Mouse (Mus musculus) left cerebral cortex, postnatal 10 days (tissue): Measurements from ENCODE around the gene Nlrx1. TPM values are rescaled to one million over a fixed set of nuclear protein-coding genes. Genes with fewer than 3 reads are reported as not detected.

Source experiments
- DNase-seq, 2 experiments: peaks; one replicate each; pipeline ENCODE4 v3.0.0; 2021 to 2022; ENCODE audit warnings: low spot score in 2 of 2, mixed read lengths in 1 of 2; ENCODE audit errors: extremely low spot score in 1 of 2
- intact Hi-C: fragments of 180-260 bp; cut with DNase I; formaldehyde crosslinking; loops from one replicate; pipeline ENCODE4 v1.15.1; 2025
- total RNA-seq, 2 experiments: library from RNA; stranded (reverse); gene quantifications; 2 replicates each; pipeline ENCODE4 v1.2.3; 2021

The Nlrx1 gene
- total RNA-seq, 2 experiments from 2014 or later = 11.9 to 14.8 TPM

- DNase-seq = no peak
- intact Hi-C loops = no loop called here
Observed at GRCm38 (mm10) chr9:44286256-44286850, 18.0 kb upstream of the Nlrx1 start.

DNA sequence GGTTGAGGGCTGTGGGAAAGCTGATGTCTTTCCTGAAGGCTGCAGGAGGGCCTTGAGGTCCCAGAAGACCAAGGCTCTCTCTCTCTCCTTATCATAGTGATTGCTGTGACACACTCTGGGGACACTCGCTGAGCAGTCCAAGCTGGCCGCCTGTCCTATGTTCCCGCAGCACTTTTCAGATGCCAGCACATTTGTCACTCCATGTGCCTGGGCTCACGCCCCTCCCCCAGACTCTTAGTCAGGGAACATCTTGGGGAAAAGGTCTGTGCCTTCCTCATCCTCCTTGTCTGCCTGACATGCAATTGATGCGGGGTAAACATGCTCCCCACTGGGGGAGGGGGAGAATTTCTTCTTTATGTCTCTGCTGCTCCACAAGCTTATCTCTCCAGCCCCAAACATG is 14.8 kb upstream of the Nlrx1 start:
- no peak for DNase-seq
- intact Hi-C loops = no loop called here

- DNase-seq = no peak
- intact Hi-C loops = no loop called here
Observed at GRCm38 (mm10) chr9:44269973-44270372, 1.6 kb upstream of the Nlrx1 start.

- intact Hi-C loops = no loop called here
- DNase-seq = no peak
Observed at GRCm38 (mm10) chr9:44269077-44269476, 678 bp upstream of the Nlrx1 start.

- peak; percentile 73 to 93 for DNase-seq
- intact Hi-C loops = no loop called here
Observed at GRCm38 (mm10) chr9:44268027-44268360, 405 bp downstream of the Nlrx1 start.

DNA sequence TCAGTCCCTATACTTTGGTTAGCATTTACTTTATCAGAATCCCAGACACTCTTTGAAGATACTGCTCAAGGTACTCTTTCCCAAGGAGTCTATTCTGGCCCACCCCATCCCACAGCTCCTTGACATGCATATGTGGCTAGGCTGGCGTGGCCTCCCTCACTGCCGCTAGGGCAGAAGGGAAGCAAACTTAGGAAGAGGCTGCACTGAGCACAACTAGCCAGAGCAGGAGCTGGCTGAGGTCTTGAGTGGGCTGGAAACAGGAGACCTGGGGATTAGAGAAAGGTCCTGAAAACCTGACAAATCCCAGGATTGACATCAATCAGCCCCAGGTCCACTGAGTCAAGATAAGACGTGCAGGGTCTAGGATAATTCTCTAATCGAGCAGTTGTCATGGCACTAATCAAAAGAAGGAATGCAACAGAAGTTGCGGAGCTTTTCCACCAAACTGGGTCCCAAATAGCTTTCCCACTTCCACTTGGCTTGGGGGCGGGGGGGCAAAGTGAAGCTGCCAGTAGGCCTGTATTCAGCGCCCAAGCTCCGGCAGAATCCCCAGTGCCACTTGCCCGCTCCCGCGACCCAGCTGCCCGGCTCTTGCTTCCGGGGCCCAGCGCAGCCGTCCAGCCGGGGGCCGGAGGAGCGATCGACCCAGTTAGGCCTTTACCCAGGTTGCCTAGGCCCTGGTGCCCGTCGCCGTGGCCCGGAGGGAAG is 926 bp downstream of the Nlrx1 start:
- DNase-seq = no peak
- intact Hi-C loops = no loop called here

DNA sequence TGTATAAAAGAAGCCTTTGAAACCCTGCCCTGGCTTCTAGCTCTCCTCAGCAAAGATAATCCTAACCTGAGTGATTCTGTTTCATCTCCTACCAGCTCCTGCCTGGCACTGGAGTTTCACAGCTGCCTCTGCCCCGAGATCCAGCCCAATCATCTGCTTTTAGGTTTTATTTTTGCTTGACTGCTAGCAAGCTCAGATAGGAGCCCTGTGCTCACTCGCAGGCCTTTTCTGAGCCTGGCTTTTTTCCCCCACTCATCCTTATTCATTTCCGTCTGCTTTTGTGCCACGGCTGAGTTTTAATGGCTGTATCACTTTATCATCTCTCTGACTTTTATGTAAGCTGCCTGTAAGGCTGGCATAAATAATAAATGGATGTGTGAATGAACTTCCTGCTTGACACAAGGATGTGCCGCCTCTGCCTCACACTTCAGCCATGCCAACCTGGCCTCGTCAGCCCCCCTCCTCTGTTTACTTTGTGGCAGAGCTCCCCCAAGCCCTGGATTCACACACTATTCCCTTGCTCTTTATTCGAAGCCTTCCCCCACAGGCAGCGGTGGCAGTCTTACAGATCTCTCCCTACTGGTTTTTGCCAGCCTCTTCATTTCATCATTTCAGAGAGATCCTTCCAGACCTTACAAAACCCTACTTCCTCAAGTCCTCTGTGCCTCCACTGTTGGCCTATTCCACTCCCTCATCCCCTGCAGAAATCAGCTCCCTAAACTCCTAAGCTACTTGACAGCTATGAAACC is 1.7 kb downstream of the Nlrx1 start:
- no peak for DNase-seq

DNA sequence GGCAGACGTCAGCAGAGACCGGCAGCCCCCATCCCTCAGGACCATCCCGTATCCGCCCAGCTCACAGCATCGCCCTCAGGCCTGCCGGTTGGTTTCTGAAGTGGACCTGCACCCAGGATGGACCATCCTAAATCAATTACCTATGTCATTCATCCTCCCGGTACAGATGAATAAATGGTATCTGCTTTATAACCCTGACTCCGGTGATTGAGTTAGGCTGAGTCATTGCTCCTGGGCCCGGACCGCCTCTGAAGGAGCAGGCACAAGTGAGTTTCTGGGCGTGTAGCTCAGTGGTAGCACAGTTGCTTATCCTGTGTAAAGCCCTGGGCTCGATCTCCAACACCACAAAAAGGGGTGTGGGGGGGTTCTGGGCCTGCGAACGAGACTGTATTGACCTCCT is 7.0 kb downstream of the Nlrx1 start:
- intact Hi-C loops = no loop called here
- no peak for DNase-seq

More for the DNA sequence above, 1.7 kb downstream of the Nlrx1 start:
- intact Hi-C loops = no loop called here

DNA sequence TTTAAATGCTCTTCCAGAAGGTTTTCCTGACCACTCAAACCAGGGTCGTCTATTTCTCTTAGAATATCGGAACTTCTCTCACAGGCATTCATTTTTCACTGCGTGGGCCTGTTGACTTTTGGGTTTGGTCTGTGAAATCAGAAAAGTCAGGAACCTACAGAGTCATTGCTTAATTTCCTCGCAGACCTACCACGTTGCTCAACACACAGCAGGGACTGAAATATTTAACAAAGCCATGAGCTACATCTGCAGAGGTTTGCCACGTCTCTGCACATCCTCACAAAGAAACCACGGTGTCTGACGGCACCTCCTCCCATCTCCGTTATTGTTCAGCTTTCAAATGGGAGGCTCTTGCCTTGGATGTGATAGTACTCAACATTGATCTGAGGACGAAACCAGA is 9.4 kb downstream of the Nlrx1 start:
- DNase-seq = no peak
- intact Hi-C loops = no loop called here

- intact Hi-C loops = no loop called here
- DNase-seq = no peak
Observed at GRCm38 (mm10) chr9:44256213-44256612, 12.2 kb downstream of the Nlrx1 start.

- no peak for DNase-seq
- intact Hi-C loops = no loop called here
Observed at GRCm38 (mm10) chr9:44255136-44255521, 13.3 kb downstream of the Nlrx1 start.

GRCm38 (mm10) chr9:44254508-44255135 is 13.8 kb downstream of the Nlrx1 start:
- intact Hi-C loops = no loop called here
- no peak for DNase-seq

GRCm38 (mm10) chr9:44253441-44253840 is 15.0 kb downstream of the Nlrx1 start:
- DNase-seq = no peak
- intact Hi-C loops = no loop called here

DNA sequence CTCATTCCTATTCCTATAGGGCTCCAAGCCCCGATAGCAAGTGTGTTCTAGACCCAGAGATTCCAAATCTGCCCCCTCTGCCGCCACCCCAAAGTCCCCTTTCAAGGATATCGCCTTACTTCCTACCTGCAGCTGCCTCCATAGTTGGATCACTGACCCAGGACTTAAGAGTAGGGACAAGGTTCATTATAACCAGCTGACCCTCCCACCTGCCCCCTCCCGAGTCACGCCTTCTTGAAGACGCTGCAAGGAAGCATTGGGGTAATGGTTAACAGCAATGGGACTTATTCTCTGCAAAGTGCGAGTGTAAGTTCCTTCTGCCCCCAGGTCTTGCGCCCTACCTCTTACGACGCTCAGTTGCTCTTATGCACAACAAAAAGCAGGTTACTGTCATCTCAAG is 17.1 kb downstream of the Nlrx1 start, which contains the start of gene Pdzd3:
Gene Pdzd3 (minus strand): TSS at position 158 of the 400 bp plus-strand sequence.
- DNase-seq = no peak
- intact Hi-C loops = no loop called here

GRCm38 (mm10) chr9:44250445-44250844 is 18.0 kb downstream of the Nlrx1 start:
- intact Hi-C loops = no loop called here
- no peak for DNase-seq

GRCm38 (mm10) chr9:44249181-44250146 is 18.9 kb downstream of the Nlrx1 start:
- intact Hi-C loops = no loop called here
- DNase-seq = peak in 1 of 2 experiments; percentile 75

DNA sequence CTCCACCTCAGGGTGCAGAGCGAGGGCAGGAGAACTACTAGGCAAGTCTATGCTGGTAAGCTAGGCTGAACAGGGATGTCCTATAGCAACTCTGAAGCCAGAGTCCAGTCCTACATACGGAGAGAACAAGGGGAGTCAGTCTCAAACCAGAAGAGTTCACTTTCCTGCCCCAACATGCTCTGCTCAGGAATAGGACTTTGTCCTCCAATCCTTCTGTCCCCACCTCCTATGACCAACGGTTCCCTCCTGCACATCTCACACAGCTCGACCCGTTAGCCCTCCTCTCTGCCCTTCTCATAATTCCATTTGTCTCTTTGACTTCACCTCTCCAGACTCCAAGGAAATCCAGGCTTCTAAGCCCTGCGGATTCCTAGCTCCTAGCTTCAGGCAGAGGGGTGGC is 20.5 kb downstream of the Nlrx1 start:
- intact Hi-C loops = no loop called here
- no peak for DNase-seq

GRCm38 (mm10) chr9:44243621-44244020 is 24.8 kb downstream of the Nlrx1 start:
- no peak for DNase-seq
- intact Hi-C loops = no loop called here

DNA sequence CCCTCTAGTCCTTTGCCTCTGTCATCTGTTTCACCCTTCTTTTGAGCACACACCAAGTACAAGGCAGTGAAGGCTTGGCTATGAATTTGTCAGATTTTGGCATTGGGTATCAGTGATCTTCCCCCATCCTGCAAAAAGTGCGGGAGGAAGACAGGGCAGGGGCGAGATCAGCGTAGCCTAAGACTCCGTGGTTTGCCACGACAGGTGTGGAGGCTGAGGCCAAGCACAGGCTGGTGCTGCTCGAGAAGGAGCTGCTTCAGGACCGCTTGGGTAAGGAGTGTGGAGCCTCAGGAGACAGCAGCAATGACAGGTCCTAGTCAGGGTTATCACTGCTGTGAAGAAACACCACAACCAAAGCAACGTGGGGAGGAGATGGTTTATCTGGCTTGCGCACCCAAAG is 27.0 kb downstream of the Nlrx1 start:
- no peak for DNase-seq
- intact Hi-C loops = no loop called here
